Mouse (Mus musculus) thymus, adult 18-20 months (tissue): ENCODE data around the gene Stoml2.

ENCODE experiments used
- DNase-seq, 2 experiments: peaks; one replicate each; pipeline ENCODE4 v3.0.0; 2022; ENCODE audit warnings: mixed read lengths in 2 of 2

The Stoml2 gene

DNA sequence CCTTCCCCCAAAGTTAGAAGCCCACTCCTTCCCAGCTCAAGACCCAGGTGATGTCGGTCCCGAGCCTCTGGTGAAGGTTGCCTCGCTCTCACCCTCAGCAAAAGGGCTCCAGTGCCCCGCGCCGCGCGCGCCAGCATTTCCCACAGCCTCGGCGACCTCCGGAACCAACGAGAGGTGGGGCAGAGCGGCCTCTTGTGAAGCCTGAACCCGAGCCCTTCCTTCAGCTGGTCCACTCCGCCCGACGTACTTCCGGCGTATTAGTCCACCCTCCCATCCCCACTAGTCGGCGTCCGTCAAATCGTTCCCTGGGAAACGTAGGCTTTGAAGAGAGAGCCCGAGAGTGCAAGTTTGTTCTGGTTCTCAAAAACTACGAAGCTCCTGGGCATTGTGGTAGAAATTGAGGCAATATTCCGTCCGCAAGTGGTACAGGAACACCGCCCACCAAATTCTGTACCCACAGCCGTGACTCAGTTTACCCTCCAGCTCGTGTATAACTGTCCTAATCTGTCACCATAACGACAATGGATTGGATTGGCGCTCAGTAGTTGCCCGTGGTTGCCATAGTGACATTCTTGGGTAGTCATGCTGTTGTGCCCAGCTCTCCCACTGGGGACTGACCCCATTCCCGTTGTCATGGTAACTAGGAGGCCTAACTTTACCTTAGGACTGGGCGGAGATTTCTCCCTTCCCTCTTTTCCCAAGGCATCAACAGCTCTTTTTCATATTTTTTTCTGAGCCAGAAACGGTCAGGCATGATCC, at the start of gene Stoml2:
TSS of gene Stoml2 (minus strand) at position 474 of the 759 bp plus-strand sequence.
- DNase-seq: peak; percentile 84 to 89

DNA sequence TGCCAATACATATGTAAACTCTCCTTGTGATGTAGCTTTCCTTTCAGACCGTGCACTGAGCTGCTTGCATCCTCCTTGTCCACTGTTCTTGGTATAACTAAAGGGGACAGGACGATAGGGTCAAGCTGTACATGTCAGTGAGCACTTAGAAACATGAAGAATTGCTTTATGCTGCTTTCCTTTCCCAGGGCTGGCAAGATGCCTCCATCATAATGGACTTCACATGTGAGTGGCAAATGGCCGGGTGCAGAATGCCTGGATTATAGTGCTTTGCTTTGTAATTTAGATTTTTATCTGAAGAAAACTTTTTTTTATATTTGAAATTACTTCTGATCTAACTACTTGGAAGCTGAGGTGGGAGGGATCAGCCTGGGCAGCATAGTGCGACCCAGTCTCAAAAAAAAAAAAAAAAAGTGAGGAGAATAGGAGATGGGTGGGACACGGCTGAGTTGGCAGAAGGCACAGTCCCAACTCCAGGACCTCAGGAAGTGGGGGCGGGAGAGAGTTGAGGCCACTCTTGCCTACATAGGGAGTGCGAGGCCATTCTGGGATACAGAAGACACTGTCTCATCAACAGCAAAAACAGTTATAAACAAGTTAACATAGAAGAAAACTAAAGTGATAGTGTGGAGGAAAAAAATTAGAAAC, 46.7 kb upstream of the Stoml2 start:
- no peak for DNase-seq

DNA sequence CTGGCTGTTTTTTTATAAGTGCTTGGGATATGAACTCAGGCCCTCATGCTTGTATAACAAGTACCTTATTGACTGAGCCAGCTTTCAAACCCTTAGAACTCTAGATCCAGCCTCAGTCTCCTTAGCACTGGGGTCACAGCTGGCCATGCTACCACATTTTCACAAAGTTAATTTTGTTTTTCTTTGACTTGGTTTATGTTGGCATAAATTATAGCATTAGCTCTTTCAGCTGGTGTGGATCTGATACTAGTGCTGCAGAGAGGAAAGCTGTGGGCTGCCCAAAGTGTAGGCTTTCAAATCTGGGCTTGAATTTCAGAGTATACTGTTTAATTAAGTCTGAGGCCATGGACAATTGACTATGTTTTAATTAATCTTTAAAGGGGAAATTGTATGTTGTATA, 43.4 kb upstream of the Stoml2 start:
- DNase-seq: no peak

DNA sequence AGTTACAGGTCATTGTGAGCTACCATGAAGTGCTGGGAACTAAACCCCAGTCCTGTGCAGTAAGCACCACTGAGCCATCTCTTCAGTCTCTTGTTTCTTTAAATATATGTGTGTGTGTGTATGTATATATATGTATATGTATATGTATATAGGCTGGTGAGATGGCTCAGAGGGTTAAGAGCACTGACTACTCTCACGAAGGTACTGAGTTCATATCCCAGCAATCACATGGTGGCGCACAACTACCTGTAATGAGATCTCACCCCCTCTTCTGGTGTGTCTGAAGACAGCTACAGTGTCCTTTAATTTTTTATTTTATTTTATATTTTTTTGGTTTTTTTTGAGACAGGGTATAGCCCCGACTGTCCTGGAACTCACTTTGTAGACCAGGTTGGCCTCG, 34.0 kb upstream of the Stoml2 start:
- DNase-seq: no peak

DNA sequence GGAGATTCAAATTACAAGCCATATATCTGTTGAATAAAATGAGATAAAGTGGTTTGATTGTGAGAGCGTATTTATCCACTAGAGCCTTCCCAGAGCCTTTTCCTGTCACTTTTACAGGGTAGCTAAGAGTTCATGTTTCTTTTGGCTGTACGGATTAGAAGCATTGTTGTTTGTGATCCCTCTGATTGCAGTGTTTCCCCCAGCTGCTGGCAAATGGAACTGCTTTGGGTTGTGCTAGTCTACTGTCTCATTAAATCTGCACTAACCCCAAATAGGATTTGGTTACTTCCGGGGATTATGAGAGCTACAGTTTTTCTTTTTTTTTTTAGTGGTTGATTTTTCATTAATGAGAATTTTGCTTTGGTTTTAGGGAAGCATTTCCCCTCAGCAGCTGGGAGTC, 28.8 kb upstream of the Stoml2 start:
- DNase-seq: no peak

DNA sequence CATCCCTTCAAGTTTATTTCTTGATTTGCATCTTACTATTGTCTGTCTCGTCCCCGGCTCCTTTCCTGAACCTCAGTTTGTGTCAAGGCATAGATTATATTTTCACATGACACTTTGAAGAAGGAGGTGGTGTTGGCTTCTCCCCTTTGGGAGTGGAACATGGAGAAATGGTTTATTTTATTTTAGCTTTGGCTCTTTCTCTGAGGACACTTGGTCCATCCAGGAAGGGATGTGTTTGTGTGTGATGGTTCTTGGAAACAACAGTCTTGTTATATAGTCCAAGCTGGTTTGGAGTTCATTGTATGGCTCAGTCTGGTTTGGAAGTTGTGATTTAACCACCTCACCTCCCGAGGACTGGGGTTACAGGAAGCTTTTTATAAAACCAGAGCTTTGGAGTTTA, 28.2 kb upstream of the Stoml2 start:
- no peak for DNase-seq

DNA sequence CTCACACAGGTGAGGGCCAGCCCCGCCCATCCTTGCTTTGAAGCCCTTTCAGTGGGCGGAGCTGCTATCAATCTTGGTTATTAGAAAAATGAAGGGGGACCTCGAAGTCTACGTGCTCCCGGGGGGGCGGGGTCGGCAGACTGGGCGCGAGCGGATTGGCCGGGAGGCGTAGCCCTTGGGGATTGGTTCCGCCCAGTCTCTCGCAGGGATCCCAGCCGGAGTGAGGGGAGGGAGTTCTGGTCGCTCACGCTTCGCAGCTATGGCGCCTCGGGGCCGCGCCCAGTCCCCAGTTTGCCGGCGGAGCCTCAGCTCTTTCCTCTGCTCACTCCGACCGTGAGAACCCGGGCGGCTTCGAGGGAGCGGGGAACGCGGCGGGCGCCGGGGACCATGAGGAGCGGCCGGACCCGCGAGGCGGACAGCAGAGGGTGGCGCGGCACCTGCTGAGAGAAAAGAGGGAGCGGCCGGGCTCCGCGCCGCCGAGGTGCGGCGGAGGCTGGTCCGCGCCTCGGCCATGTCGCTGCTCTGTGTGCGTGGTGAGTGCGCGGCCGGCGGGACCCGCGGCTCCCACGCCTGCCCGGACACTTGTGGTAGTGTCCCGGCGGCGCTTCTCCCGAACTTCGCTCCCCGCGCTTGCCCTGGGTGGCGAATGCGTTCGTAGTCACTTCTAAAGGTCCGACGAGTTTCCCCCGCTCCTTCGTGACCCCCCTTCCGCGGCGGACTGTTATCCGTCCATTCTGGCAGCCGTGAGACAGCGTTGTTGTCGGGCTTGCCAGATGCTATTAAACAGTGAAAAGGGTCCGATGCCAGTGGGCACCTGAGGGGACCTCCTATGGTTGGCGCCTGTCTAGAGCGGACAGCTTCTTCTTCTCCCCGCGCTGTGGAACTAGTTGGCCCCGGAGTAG, 27.5 kb upstream of the Stoml2 start, which contains the start of gene Unc13b:
TSS of gene Unc13b (plus strand) at position 201 of the 902 bp plus-strand sequence.
- DNase-seq: peak; percentile 42 to 45

DNA sequence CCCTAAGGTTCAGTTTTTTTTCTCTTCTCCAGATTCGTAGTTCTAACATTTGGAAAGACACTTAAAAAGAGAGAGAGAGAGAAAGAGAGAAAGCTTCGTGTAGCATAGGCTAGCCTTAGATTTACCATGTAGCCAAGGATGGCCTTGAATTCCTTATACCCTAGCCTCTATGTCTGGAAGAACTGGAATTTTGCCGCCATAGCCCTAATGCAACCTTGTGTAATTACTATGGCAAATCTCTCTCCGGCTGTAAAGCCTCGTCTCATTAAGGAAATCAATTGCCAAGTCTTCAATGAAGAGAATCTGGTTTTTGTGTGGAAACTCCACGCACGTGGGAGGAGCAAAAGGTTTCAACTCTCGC, 26.9 kb upstream of the Stoml2 start:
- DNase-seq: no peak

DNA sequence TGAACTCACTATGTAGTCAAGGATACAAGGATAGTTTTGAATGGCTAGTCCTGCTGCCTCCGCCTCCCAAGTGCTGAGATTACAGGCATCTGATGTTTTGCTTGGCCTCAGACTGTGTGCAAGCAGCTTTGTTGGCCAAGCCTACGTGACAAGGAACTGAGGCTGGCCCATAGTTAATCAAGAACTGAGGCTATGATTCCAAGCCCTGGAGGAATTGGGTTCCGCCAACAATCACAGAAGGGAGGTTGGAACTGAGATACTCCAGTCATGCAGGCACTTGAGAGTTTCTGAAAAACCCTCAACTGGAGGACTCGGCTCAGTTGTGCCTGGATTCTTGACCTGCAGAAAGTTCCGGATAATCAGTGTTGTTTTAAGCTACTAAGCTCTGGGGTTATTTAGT, 26.1 kb upstream of the Stoml2 start:
- no peak for DNase-seq

DNA sequence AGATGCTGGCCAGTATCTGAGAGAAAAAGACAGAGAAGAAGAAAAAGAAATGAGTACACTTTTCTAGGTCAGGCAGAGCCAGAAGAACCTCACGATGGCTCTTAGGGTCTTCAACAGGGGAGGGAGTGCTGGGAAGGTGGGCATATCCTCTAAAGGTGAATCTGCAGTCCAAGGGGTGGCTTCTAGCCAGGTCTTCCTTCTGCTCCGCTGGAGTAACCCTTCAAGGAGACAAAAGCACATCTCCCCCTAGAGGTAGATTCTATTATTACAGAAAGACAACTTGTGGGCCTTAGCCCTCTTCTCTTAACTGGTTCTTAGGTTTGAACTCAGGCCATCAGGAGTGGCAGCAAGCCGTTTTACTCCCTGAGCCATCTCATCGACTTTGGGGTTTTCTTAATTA, 21.1 kb upstream of the Stoml2 start:
- DNase-seq: no peak

DNA sequence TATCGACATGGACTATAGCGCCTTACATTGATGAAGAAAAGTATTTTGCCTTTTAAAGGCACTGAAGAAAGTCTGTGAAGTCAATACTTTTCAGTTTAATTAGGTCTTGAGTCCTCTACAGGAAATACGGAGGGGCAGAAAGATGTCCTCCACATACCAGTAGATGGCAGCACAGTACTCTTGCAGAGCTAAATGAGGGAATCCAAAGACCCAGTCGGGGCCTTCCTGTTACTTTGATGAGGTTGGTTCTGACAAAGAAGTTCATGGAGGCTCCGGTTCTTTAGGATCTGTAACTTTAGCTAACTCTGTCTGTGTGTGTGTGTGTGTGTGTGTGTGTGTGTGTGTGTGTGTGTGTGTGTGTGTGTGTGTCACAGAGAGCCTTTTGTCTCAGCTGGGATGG, 15.7 kb upstream of the Stoml2 start:
- peak in 1 of 2 experiments; percentile 48 for DNase-seq

DNA sequence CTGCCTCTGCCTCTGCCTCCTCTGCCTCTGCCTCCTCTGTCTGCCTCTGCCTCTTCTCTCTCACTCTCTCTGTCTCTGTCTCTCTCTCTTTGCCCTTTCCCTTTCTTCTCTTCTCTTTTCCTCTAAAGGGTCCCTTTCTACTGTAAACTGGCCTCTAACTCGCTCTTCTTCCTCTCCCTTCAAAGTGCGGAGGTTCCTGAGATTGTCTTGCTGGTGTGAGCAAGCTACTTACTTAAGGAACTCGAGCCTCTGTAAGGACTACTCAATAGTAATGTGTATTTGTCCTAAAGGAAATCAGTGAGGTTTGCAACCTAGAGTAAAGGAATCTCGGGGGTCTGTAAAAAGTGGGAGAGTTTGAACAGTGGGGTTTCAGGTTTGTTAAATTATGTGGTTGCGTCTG, 15.1 kb upstream of the Stoml2 start:
- no peak for DNase-seq

DNA sequence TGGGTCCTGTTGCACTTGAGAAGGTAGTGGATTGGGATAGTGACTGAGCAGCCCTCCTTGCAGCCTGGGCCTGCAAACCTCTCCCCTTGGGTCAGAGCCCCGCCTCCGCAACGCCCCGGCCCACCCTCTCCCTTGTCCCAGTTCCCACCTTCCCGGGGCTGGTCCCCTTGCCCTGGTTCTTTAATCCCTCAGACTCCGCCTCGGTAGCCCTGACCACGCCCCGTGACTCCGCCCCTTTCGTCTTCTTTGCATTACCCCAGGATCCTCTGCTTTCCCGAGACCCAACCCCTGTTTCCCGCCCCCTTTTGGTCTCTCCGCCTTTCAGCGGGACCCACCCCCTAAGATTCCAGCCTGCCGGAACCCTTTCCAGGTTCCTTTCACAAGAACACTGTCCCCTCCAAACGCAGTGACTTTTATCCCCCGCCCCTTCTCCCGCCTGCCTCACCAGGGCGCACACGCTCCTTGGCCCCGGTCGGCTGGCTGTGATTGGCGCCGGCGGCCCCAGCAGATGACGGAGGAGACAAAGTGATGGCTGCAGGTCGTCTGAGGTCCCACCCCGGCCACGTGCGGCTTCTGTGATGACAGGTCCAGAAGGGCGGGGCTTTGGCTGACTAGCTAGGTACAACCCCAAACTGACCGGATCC, 14.3 kb upstream of the Stoml2 start, which contains the start of gene Fam214b:
TSS of gene Fam214b (minus strand) at position 562 of the 644 bp plus-strand sequence.
- DNase-seq: peak; percentile 73 to 82

DNA sequence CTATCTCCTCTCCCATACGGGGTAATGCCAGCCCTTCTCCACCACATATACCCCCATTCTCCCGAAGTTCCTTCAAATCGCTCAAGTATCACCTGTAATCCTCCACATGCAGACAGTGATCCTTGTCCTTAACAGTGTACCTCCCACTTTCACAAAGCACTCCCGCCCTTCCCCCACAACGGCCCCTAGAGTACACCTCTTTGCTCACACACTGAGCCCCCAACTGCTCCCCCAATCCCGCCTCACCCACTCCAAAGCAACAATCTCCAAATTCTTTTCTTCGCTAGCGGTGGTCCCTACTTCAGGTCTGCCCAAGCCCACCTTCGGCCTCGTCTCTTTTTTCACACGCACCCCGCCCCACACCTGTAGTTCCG, 13.8 kb upstream of the Stoml2 start:
- DNase-seq: no peak

DNA sequence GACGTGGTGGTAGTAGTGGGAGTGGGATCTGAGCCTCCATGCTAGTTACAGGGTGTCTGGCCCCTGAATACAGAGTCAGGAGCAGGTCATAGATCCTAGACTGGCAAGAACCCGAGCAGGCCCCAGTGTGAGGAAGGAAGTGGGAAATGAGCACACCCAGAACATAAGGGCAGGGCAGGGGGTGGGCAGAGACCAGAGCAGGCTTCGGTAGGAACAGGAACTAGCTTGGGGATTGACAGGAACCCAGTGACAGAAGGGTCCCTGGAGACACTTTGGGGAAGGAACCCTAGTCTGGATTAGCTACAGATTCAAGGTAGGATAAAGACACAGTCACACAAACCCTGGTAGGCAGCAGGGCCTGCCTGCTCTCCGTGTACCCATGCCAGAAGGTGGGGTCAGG, 13.2 kb upstream of the Stoml2 start:
- DNase-seq: no peak

DNA sequence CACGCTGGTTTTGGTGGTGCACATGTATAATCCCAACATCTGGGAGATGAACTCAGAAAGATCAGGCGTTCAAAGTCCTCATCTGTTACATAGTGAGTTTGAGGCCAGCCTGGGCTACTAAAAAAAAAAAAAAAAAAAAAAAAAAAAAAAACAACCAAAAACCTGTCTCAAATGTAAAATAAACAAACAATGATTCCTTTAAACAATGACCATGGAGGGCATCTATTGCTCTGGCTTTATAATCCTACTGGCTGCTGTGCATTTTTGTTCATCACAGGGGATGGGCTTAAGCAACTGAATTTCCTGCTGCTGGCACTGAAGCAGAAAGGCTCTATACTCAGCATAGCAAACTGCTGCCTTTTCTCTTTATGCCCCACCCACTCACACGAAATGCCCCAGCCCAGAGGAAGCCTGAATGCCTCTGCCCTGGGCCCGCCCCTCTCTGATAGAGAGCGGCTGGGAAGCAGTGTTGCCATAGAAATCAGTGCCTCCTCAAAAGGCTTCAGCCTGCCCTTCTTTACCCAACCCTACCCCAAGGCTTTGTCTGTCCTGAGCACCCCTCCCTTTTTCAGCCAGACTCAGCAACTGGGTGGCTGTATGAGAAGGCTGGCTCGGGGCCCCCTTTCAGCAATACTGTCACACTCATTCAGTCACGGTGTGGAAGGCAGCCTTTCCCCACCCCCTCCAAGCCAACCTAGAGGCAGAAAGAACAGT, 12.3 kb upstream of the Stoml2 start:
- peak; percentile 53 to 59 for DNase-seq

DNA sequence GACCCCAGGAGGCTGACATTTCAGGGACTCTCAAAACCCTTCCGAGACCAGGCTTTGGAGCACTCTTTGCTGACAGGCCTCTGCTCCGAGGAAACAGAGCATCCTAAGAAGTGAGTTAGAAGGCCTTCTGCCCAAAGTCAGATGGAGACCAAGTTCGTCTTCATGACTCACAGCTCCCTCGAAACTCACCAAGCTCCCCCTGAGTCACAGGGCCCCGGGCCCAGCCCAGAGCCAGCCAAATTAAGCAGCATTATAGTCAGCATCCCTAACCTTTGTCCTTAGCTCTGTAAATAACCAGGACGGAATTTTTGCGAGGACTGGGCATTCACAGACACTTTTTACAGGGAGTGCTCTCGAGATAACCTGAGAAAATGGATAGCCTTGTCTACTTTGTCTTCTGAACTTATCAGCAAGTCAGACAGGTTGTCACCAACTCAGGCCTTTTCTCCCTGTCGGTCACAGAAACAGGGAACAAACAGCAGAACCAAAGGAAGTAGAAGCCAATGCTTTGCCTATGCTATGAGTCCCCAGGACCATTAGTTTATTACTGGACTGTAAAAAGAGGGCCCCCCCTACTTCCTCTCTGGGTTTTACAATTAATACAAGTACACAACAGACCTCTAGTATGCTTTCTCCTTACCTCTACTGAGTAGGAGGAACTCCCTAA, 9.5 kb upstream of the Stoml2 start:
- no peak for DNase-seq

DNA sequence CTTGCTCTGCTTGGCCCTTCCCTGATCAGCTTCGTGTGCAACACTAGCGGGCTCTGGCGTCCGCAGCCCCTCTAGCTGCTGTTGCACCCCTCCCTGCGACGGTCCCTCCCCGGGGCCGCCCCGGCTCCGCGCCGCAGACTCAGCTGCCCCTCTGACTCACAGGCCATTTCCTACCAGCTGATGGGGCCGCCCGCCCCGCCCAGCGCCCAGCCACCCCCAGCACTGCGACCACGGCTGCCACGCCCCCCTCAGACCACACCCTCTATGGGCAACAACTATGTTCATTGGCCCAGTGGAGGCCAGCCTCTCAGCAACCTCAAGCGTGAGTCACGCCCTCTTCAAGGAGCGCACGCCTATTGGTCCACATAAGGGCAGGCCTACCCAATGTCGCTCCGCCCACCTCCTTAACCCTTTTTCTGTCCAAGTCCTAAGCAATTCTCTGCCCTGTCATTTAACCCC, 8.6 kb upstream of the Stoml2 start:
- DNase-seq: peak; percentile 83 to 89

DNA sequence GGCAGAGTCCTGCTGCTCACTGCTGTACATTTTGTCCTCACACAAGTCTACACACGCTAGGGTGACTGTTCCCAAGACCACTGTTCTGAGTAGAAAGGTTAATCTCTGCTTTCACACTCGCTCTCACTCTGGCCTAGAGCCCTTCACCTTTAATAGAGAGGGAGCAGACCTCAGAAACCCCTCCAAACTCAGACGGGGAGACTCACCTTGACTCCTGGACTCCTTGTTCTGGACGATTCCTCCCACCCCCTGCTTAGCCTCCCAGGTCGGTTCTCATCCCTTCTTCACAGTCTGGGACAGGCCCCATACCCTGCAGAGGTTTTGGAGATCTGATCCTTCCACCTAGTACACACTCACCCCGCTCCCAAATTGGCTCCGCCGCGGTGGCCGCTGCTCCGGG, 8.1 kb upstream of the Stoml2 start:
- DNase-seq: no peak

DNA sequence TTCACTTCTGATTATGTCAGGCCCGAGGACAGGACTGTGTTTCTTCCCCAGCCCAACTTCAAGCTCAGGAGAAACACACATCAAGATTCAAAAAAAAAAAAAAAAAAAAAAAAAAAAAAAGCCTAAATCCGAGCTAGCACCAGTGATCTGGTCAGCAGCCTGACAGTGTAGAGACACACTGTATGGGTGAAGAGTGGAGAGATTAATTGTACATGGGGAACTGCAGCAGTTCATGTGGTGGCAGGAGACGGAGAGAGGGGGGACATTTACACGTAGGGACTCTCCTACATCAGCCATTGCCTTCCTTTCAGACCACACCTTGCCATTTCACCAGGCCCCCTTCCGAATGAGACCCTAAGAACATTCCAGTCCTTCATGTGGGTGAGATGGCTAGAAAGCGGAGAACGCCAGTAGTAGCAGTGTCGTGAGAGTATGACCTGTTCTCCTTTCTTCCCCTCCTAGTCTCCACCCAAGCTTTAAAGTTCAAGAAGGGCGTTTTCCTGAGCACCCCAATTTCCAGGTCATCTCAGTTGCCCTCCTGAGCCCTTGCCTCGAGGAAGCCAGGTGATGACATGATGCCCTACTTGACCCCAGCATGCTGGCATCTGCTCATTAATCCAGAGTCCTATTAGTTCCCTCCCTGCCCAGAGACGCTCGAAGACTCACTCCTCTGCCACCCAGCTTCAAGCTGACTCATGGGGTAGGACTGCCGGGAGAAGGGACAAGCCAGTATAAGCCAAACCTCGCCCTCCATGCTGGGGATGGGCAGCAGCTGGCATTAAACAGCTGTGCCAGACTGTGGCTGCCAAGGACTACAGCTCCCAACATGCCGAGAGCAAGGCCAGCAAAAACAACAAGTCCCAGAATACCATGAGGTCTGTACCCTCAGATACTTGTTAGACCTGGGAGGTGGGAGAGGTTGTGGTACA, 7.3 kb upstream of the Stoml2 start:
- no peak for DNase-seq
